Mouse (Mus musculus) ES-E14 (cell line): ENCODE measurements at regions not wholly inside any gene's neighbourhood (a gene's known extent, or its start where the extent isn't known, plus 50 kb on each side); places are given as distances from the start of the nearest gene placed in this dataset.

Source experiments
- MAFK ChIP-seq: IDR thresholded peaks from 2 replicates; pipeline ENCODE4 v1.6.1; 2014; ENCODE audit warnings: mild to moderate bottlenecking, low read depth, low read length, inconsistent platforms; ENCODE audit not compliant: insufficient read depth
- ZNF384 ChIP-seq: IDR thresholded peaks from 2 replicates; pipeline ENCODE4 v1.6.1; 2012; ENCODE audit warnings: low read depth, low read length, inconsistent platforms

DNA sequence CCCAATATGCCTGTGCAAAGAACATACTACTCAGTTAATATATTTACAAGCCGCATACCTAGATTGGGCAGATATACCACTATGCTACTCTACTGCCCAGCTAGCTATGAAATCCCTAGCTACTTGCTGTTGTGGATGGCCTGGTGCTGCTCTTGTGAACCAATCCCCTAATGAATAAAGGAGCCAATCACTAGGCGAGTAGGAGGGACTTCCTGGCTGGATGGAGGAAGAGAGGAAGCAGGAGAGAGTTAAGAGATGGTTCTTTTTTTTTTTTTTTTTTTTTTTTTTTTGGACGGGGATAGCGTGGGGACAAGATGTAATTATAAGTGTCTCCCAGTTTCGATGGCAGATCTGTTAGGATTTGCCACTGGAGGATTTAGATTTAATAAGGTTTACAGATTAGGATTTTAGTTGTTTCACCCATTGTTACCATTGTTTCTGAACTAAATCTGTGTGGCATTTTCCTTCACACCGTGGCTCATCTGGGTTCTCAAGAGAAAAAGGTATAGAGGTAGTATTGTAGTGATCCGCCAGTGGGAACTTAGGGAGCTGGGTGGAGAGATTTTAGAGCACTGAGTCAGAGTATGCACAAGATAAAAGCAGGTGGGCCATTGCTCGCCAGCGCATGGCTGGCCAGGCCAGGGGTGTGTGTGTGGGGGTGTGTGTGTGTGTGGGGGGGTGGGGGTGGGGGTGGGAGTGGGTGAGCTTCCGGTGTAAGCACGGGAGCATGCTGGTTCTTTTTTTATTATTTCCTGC, 55.1 kb upstream of the Tns3 start:
- TF ChIP-seq MAFK (no peak), ZNF384 (peak; percentile 96)
